Mouse (Mus musculus): ENCODE measurements around the gene S100a8.

Gene S100a8

GRCm38 (mm10) chr3:90683929-90684328 is 15.2 kb downstream of the S100a8 start:
- DNase-seq (ENCODE audit: low spot score), result no peak

DNA sequence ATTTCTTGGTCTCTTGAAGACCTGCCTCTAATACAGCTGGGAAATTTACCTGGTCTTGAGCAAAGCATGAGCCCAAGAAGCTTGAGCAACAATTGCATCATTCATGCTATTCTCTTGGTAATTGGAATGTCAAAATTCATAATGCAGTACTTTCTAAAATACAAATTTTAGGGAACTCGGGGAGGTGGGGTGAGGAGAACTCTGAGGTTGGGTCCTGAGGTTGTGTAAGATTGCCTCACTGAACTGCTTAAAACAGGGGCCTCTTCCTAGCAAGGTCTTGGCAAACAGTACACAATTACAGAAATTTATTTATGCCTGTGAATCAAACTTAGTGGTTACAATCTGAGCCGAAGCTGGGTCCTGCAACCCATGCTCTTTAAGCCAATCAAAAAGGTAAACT is 18.1 kb downstream of the S100a8 start:
- no peak for DNase-seq (ENCODE audit: low spot score)

GRCm38 (mm10) chr3:90693496-90693895 is 24.7 kb downstream of the S100a8 start:
- DNase-seq (ENCODE audit: low spot score), result no peak

- DNase-seq (ENCODE audit: low spot score), result no peak
Measured at GRCm38 (mm10) chr3:90695613-90696012, 26.8 kb downstream of the S100a8 start, which contains the start of gene S100a9. TSS of gene S100a9 (minus strand) at chr3:90695721.

DNA sequence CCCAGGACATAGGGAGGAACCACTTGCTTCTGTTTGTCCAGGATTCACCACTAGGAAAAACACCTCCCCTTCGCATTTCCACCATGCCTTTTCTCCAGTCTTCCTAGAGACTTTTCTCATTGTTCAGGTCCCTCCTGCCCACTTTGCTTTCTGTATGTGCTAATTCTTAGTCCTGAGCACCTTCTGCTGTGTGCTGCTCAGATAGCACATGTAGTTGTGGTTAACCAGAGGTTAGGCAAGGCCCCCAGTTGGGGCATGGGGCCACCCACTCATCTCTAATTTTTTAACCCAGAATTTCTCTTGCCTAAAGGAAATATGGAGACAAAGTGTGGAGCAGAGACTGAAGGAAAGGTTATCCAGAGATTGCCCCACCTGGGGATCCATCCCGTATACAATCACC is 33.5 kb downstream of the S100a8 start:
- DNase-seq (ENCODE audit: low spot score), result no peak

DNA sequence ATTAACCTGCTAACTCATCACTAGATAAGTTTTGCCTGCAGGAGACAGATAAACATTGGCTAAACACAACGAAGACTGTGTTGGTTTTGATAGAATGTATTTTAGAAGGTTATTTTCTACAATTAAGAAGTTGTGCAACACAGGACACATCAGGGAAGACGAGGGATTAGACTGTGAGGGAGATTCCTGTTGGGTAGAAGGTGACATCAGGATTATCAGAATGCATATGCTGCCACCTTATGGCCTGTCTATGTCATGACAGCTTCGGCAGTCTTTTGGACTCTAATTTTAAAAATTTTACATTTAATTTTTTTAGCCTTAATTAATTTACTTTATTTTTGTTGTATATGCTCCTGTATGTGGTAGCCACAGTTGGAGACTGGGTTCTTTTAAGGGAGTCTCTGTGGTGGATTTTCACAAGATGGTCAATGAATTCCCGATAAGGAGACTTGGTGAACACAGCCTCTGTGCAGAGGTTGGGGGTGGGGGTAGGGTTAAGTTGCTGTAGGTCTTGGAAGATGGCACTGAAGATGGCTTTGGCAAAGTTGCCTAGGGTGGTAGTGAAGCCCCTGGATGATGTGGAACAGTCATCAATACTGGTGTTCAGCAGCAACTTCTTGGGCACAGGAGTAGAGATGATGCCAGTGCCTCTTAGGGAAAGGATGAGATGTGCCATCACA is 39.9 kb downstream of the S100a8 start:
- no peak for DNase-seq (ENCODE audit: low spot score)

- DNase-seq (ENCODE audit: low spot score), result peak; percentile 70
Measured at GRCm38 (mm10) chr3:90709591-90710460, 41.0 kb downstream of the S100a8 start.
